Mouse (Mus musculus) liver, postnatal 0 days (tissue): ENCODE data around the gene Gm3435.

Experiments used
- CTCF ChIP-seq: sonication (generic); IDR thresholded peaks from 2 replicates; pipeline ENCODE4 v1.5.1; 2016; ENCODE audit warnings: antibody characterized with exemption, low read depth
- EP300 ChIP-seq: IDR thresholded peaks from 2 replicates; pipeline ENCODE4 v1.6.1; 2016; ENCODE audit warnings: antibody characterized with exemption, low read depth, mild to moderate bottlenecking

DNA sequence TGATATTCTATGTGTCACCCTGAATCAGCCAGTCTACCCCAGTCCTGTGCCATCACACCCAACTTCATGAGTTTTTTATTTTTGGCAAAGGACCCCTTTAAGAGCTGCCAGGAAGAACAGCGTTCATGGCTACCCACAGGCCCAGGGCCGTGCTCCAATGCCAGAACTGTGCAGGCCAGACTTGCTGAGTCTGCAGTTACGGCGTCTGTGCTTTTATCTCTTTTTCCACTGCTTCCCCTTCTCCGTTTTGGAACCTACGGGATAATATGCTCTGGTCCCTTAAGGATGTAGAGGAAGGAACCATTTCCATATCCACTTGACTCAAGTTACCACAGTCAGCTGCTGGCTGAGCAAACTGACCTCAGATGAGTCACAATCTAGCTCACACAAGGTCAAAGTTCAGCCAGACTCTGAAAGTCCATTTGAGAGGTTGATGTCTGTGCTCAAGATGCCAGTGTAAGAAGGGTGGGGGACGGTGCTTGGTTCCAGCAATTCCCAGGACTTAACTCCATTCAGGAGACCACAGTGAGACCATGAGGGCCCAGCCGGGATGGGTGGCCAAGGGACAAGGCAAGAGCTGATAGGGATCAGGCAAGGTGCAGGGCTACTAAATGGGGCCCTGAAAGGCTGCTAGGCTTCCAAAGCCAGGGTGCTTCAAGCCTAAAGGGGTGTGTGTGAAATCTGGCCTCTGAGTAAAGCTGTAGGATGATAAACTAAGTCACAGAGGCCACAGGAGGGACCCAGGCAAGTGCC lies 58.2 kb downstream of the Gm3435 start:
- TF ChIP-seq CTCF (no peak), EP300 (no peak)
